Mouse (Mus musculus) E14TG2a.4 (cell line): ENCODE data around the gene Erv3.

Source experiments
- CTCF ChIP-seq: conservative IDR thresholded peaks from 2 replicates; pipeline ENCODE4 v1.5.1; 2014; ENCODE audit warnings: low read length
- NANOG ChIP-seq: IDR thresholded peaks from 2 replicates; pipeline ENCODE4 v1.6.1; 2014; ENCODE audit warnings: borderline replicate concordance, low read length, mixed read lengths

- TF ChIP-seq CTCF (no peak), NANOG (no peak)
Observed at GRCm38 (mm10) chr2:131834296-131834695, 25.3 kb downstream of the Erv3 start.
